Mouse (Mus musculus) gastrocnemius, adult 2 months (tissue): ENCODE results near the gene Bcl2. TPM values are rescaled to one million over a fixed set of nuclear protein-coding genes. Genes with fewer than 3 reads are reported as not detected.
"Not testable (repeated sequence)": the region's sequence is repeated elsewhere in the genome, so short reads cannot be mapped to it uniquely, and the experiment has no call there.

Source experiments
- DNase-seq: peaks from one replicate; pipeline ENCODE4 v3.0.0; 2022
- H3K27ac ChIP-seq: fragments of 200-600 bp; 2 replicates; pipeline ENCODE4 v1.8.1; 2022; ENCODE audit warnings: mild to moderate bottlenecking
- H3K4me3 ChIP-seq: fragments of 200-600 bp; 2 replicates; pipeline ENCODE4 v1.8.1; 2022; ENCODE audit warnings: mild to moderate bottlenecking, moderate library complexity
- CTCF ChIP-seq: fragments of 200-600 bp; IDR thresholded peaks from 2 replicates; pipeline ENCODE4 v1.8.1; 2022; ENCODE audit warnings: antibody characterized with exemption, mild to moderate bottlenecking, moderate library complexity
- intact Hi-C: fragments of 180-260 bp; cut with DNase I; formaldehyde crosslinking; loops from one replicate; pipeline ENCODE4 v1.15.1; 2025
- total RNA-seq, 2 experiments: library from RNA; stranded (reverse); gene quantifications; 2 replicates each; pipeline ENCODE4 v1.2.3; 2021

The Bcl2 gene
- total RNA-seq, 2 experiments from 2014 or later = 1.6 to 2.1 TPM

GRCm38 (mm10) chr1:106738092-106738491 lies 24.0 kb upstream of the Bcl2 start:
- no peak for DNase-seq
- intact Hi-C loops = loop anchor here (5.0 kb wide), 2 partner anchors 196 to 226 kb away; no protein-coding TSS in a partner anchor
- Histone ChIP-seq H3K4me3 (no peak overlapping the region), H3K27ac (no peak overlapping the region)
- peak; percentile 54 for TF ChIP-seq CTCF

DNA sequence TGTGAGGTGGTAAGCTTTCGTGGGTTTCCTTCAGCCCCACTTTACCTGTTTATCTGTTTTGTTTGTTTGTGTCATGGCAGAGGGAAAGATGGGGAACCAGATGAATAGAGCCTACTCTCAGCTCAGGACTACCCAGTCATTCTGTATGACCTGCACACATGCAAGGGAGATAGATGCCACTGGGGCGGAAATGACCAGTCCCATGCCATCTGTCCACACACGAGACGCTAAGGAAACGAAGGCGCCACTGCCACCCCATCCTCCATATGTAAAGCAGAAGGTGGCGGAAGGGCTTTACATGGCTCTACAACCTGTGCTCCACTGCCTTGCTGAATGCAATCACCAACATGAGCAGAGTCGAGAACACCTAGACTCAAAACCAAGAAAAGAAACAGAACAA lies 22.1 kb upstream of the Bcl2 start:
- Histone ChIP-seq H3K27ac (no peak overlapping the region), H3K4me3 (no peak overlapping the region)
- no peak for TF ChIP-seq CTCF
- DNase-seq = no peak
- intact Hi-C loops = loop anchor here (5.0 kb wide), 2 partner anchors 194 to 224 kb away; no protein-coding TSS in a partner anchor

DNA sequence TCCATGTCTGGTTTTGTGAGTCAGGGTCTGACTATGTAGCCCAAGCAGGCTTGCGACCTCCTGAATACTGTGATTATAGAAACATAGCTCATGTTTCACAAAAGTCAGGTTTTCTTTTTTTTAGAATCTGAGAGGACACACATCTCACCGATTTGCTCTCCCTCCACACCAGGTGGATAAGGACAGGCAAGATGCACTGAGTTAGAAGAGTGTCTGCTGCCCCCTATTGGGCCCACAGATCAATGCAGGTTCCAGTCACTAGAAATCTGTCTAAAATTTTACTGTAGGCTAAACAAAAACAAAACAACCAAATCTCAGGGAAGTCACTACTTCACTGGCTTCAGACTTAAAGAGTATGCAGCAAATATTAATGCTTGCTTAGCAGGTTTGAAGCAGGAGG lies 21.5 kb upstream of the Bcl2 start:
- no peak overlapping the region for H3K27ac ChIP-seq
- no peak overlapping the region for H3K4me3 ChIP-seq
- intact Hi-C loops = loop anchor here (5.0 kb wide), 2 partner anchors 193 to 223 kb away; no protein-coding TSS in a partner anchor
- peak; percentile 85 for TF ChIP-seq CTCF
- no peak for DNase-seq

DNA sequence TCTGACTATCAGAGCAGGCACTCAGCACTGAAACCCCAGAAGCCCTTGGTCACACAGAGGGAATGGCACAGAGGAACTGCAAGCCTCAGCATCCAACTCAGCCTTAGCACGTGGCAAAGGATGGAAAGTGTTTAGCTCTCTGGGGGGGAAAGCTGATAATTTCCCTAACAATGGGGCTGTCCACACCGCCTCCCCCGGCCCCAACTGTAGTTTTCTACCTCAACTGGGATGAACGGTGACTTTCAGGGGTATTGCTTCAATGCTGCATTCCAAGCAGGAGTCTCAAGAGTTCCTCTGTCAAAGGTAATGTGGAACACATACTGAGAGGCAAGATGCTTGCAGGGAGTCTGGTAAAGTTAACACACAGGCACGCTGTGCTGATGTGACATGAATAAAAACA lies 8.0 kb upstream of the Bcl2 start:
- intact Hi-C loops = no loop called here
- no peak for DNase-seq
- no peak for TF ChIP-seq CTCF
- Histone ChIP-seq H3K4me3 (no peak overlapping the region), H3K27ac (no peak overlapping the region)

GRCm38 (mm10) chr1:106717736-106718135 lies 3.7 kb upstream of the Bcl2 start:
- DNase-seq, H3K27ac ChIP-seq, H3K4me3 ChIP-seq: not testable (repeated sequence)
- intact Hi-C loops = loop anchor here (1.0 to 2.0 kb wide), 3 partner anchors 171 to 293 kb away; no protein-coding TSS in a partner anchor

DNA sequence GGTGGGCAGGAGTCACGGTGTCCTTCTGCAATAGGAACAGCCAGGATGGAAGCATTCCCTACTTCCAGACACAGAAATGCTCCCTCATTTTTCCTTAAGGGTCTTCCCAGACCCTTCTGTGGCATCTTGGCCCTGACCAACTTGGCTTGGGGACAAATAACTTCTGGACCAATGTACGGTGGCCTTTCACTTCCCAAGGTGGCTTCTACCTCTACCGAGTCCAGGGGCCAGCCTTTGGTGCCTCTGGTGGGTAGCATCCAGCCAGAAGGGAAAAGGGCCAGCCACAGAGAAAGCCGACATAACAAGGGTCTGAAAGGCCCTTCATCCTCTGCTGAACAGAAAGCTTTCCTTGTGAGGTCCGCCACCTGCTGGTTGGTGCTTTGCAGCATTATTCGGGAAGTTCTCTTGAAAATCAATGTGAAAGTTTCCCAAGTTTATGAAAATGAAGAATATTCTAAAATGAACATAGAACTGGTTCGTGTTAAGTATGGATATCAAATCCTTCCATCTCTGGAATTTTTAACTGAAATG lies 3.1 kb upstream of the Bcl2 start:
- DNase-seq = peak; percentile 77
- intact Hi-C loops = loop anchor here (1.0 to 2.0 kb wide), 3 partner anchors 170 to 292 kb away; no protein-coding TSS in a partner anchor
- peak; percentile 84 for TF ChIP-seq CTCF
- Histone ChIP-seq H3K4me3 (no peak overlapping the region), H3K27ac (no peak overlapping the region)

- DNase-seq = no peak
- TF ChIP-seq CTCF = no peak
- intact Hi-C loops = loop anchor here (2.0 kb wide), 2 partner anchors 169 to 291 kb away; no protein-coding TSS in a partner anchor
- H3K4me3 ChIP-seq = no peak overlapping the region
- H3K27ac ChIP-seq = no peak overlapping the region
These were observed 2.1 kb upstream of the Bcl2 start for GRCm38 (mm10) chr1:106716141-106716540.

- no peak for DNase-seq
- intact Hi-C loops = loop anchor here (2.0 kb wide), 2 partner anchors 169 to 291 kb away; no protein-coding TSS in a partner anchor
- Histone ChIP-seq H3K27ac (no peak overlapping the region), H3K4me3 (no peak overlapping the region)
- no peak for TF ChIP-seq CTCF
These were observed 1.3 kb upstream of the Bcl2 start for GRCm38 (mm10) chr1:106715111-106716083.

DNA sequence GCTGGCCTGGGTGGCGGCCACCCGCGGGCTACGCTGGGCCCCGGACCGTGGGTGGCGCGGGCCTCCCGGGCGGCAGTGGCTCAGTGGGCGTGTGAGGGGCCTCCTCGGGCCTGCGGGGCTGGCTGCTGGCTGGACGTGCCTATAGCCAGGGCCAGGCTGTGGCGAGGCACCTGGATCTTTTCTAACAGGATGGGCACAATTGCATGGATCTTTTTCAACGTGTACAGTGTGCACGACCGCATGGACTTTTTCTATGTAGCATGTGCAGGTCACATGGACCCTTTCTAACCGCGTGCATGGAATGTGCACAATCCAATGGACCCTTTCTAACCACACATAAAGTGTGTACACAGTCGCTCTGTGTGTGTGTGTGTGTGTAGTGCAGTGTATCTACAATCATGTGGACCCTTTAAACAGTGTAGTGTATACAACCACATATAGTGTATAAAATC lies 482 bp upstream of the Bcl2 start:
- H3K4me3 ChIP-seq = peak overlapping the region; percentile 91
- intact Hi-C loops = loop anchor here (5.0 kb wide), 1 partner anchor 82 kb away; no protein-coding TSS in a partner anchor
- no peak for DNase-seq
- peak overlapping the region; percentile 85 for H3K27ac ChIP-seq
- TF ChIP-seq CTCF = no peak

DNA sequence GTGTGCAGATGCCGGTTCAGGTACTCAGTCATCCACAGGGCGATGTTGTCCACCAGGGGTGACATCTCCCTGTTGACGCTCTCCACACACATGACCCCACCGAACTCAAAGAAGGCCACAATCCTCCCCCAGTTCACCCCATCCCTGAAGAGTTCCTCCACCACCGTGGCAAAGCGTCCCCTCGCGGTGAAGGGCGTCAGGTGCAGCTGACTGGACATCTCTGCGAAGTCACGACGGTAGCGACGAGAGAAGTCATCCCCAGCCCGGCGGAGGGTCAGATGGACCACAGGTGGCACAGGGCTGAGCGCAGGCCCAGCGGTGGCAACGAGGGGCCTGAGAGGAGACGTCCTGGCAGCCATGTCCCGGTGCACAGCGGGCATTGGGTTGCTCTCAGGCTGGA lies 1.7 kb downstream of the Bcl2 start:
- peak; percentile 70 for TF ChIP-seq CTCF
- peak overlapping the region; percentile 91 for H3K4me3 ChIP-seq
- peak overlapping the region; percentile 72 for H3K27ac ChIP-seq
- intact Hi-C loops = loop anchor here (5.0 kb wide), 1 partner anchor 80 kb away; no protein-coding TSS in a partner anchor
- peak; percentile 60 for DNase-seq

DNA sequence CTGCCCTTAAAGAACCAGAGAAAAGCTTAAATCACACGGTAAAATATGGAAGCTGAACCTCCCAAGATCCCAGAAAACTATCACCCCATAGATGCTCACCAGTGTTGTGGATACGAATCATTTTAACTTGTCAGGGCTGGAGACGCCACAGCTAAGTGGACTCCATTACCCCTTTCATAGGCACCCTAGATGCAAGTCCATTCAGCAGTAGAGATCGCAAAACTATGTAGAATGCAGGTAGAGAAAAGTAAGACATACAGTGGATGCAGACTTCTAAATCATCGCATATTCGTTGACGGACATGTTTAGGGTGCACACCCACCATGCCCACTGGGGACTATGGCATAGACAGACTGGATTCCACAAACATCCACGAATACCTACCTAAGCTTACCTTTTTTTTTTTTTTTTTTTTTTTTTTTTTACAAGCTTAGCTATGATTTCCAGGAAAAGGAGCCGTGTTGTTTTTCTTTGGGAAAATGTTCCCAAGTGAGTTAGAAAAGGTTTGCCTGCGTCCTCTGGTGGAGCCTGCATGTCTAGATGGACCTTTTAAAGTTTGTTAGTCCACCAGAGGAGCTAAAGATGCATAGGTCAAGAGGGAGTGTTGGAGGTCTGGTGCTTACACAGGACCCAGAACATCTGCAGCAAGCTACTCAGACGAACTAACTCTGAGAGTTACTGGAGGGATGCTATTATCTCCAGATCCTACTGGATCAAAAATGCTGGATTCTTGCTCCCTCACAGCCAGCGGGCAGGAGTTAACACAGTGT lies 2.5 kb downstream of the Bcl2 start:
- Histone ChIP-seq H3K4me3 (peak overlapping the region; percentile 91), H3K27ac (peak overlapping the region; percentile 72)
- no peak for DNase-seq
- TF ChIP-seq CTCF = peak; percentile 19; the same call in 1 of the 2 replicates
- intact Hi-C loops = loop anchor here (5.0 kb wide), 1 partner anchor 79 kb away; no protein-coding TSS in a partner anchor

- no peak for DNase-seq
- Histone ChIP-seq H3K4me3 (no peak overlapping the region), H3K27ac (peak overlapping the region; percentile 20; the same call in 1 of the 2 replicates)
- no peak for TF ChIP-seq CTCF
- intact Hi-C loops = loop anchor here (5.0 kb wide), 1 partner anchor 78 kb away; no protein-coding TSS in a partner anchor
These were observed 3.9 kb downstream of the Bcl2 start for GRCm38 (mm10) chr1:106710202-106710601.
